Mouse (Mus musculus) cerebellum, postnatal 14 days (tissue): ENCODE results near the gene Fam187b.

Source experiments
- DNase-seq, 2 experiments: peaks; one replicate each; pipeline ENCODE4 v3.0.0; 2021; ENCODE audit warnings: mixed read lengths in 2 of 2

Fam187b gene

GRCm38 (mm10) chr7:30958866-30959487, 14.6 kb upstream of the Fam187b start:
- DNase-seq, result peak in 1 of 2 experiments; percentile 29

- no peak for DNase-seq
Measured at GRCm38 (mm10) chr7:30959786-30960349, 13.7 kb upstream of the Fam187b start.

- no peak for DNase-seq
Measured at GRCm38 (mm10) chr7:30962862-30963261, 10.7 kb upstream of the Fam187b start.

GRCm38 (mm10) chr7:30964366-30964765, 9.2 kb upstream of the Fam187b start:
- DNase-seq, result no peak

GRCm38 (mm10) chr7:30965677-30966076, 7.9 kb upstream of the Fam187b start:
- no peak for DNase-seq

- DNase-seq, result no peak
Measured at GRCm38 (mm10) chr7:30966657-30967056, 6.9 kb upstream of the Fam187b start.

GRCm38 (mm10) chr7:30968611-30969010, 5.0 kb upstream of the Fam187b start:
- no peak for DNase-seq

GRCm38 (mm10) chr7:30969174-30969573, 4.4 kb upstream of the Fam187b start:
- DNase-seq, result no peak

GRCm38 (mm10) chr7:30971901-30972300, 1.7 kb upstream of the Fam187b start:
- no peak for DNase-seq

GRCm38 (mm10) chr7:30972426-30973250, 952 bp upstream of the Fam187b start:
- no peak for DNase-seq

- DNase-seq, result no peak
Measured at GRCm38 (mm10) chr7:30973251-30973500, 414 bp upstream of the Fam187b start, which contains the start of gene Lsr. Lsr (minus strand) TSS chr7:30973464.

- DNase-seq, result no peak
Measured at GRCm38 (mm10) chr7:30981703-30982102, 8.1 kb downstream of the Fam187b start.

GRCm38 (mm10) chr7:30985357-30985756, 11.8 kb downstream of the Fam187b start:
- no peak for DNase-seq

GRCm38 (mm10) chr7:30988519-30989162, 15.1 kb downstream of the Fam187b start:
- no peak for DNase-seq

GRCm38 (mm10) chr7:30992148-30992547, 18.6 kb downstream of the Fam187b start:
- DNase-seq, result no peak

- peak; percentile 54 to 63 for DNase-seq
Measured at GRCm38 (mm10) chr7:30993986-30994385, 20.4 kb downstream of the Fam187b start.

GRCm38 (mm10) chr7:30996491-30996890, 22.9 kb downstream of the Fam187b start:
- DNase-seq, result no peak

GRCm38 (mm10) chr7:31000505-31001020, 27.0 kb downstream of the Fam187b start:
- DNase-seq, result peak; percentile 87 to 90

- no peak for DNase-seq
Measured at GRCm38 (mm10) chr7:31002650-31003049, 29.1 kb downstream of the Fam187b start.

- DNase-seq, result no peak
Measured at GRCm38 (mm10) chr7:31007775-31008174, 34.2 kb downstream of the Fam187b start.

- no peak for DNase-seq
Measured at GRCm38 (mm10) chr7:31008175-31008574, 34.6 kb downstream of the Fam187b start.

GRCm38 (mm10) chr7:31008889-31009288, 35.3 kb downstream of the Fam187b start:
- no peak for DNase-seq

- DNase-seq, result peak; percentile 53 to 57
Measured at GRCm38 (mm10) chr7:31012971-31013370, 39.4 kb downstream of the Fam187b start.
